Mouse (Mus musculus) megakaryocyte-erythroid progenitor cell, adult 5 weeks (primary cell): ENCODE data around the gene Ifi27. TPM values are rescaled to one million over a fixed set of nuclear protein-coding genes. Genes with fewer than 3 reads are reported as not detected.

Experiments
- polyA plus RNA-seq: library from polyadenylated mRNA; stranded (reverse); fragments of >175 nt; gene quantifications from 2 replicates; pipeline ENCODE4 v1.2.3, GENCODE M21; 2012

Gene Ifi27
- polyA plus RNA-seq: 6.6 and 7.1 TPM in 2 replicates

GRCm38 (mm10) chr12:103433986-103434731 lies at the start of gene Ifi27:
TSS of gene Ifi27 (plus strand) at chr12:103434211.

GRCm38 (mm10) chr12:103388505-103389347 lies 45.3 kb upstream of the Ifi27 start, which contains the start of gene Otub2:
TSS of gene Otub2 (plus strand) at chr12:103388682.

GRCm38 (mm10) chr12:103407720-103408119 lies 26.3 kb upstream of the Ifi27 start, which contains the start of gene 9330161L09Rik:
TSS of gene 9330161L09Rik (minus strand) at chr12:103407820.

GRCm38 (mm10) chr12:103425729-103426470 lies 8.1 kb upstream of the Ifi27 start, which contains the start of gene Ddx24:
TSS of gene Ddx24 (minus strand) at chr12:103425830.

GRCm38 (mm10) chr12:103443524-103443923 lies 9.5 kb downstream of the Ifi27 start, which contains the start of gene Ifi27l2a:
TSS of gene Ifi27l2a (minus strand) at chr12:103443680.

GRCm38 (mm10) chr12:103457140-103457539 lies 23.1 kb downstream of the Ifi27 start, which contains the start of gene Ifi27l2b:
TSS of gene Ifi27l2b (minus strand) at chr12:103457223.

Other genes starting within 250 kb of the Ifi27 start
- gene Prima1, start 192.1 kb upstream of the Ifi27 start, polyA plus RNA-seq: not detected in 2 replicates
- gene Fam181a, start 123.2 kb upstream of the Ifi27 start, polyA plus RNA-seq: 0.08 TPM in 1 of 2 replicates, not detected in the other
- gene Asb2, start 78.2 kb upstream of the Ifi27 start, polyA plus RNA-seq: 0.80 and 1.3 TPM in 2 replicates
- gene Otub2, start 45.5 kb upstream of the Ifi27 start, polyA plus RNA-seq: 0.62 and 0.68 TPM in 2 replicates
- gene 9330161L09Rik, start 26.4 kb upstream of the Ifi27 start, polyA plus RNA-seq: 0.07 and 0.24 TPM in 2 replicates
- 25.5 and 33.1 TPM in 2 replicates for gene Ddx24, start 8.4 kb upstream of the Ifi27 start, polyA plus RNA-seq
- 8.9 and 15.6 TPM in 2 replicates for gene Ifi27l2a, start 9.5 kb downstream of the Ifi27 start, polyA plus RNA-seq
- gene Ifi27l2b, start 23.0 kb downstream of the Ifi27 start, polyA plus RNA-seq: not detected in 2 replicates
- 0.02 and 0.10 TPM in 2 replicates for gene Ppp4r4, start 98.1 kb downstream of the Ifi27 start, polyA plus RNA-seq
- not detected in 2 replicates for gene Serpina10, start 197.2 kb downstream of the Ifi27 start, polyA plus RNA-seq
- gene Serpina6, start 223.0 kb downstream of the Ifi27 start, polyA plus RNA-seq: not detected in 2 replicates
- not detected in 2 replicates for gene Serpina16, start 241.9 kb downstream of the Ifi27 start, polyA plus RNA-seq